Mouse (Mus musculus): ENCODE measurements at regions not wholly inside any gene's neighbourhood (a gene's known extent, or its start where the extent isn't known, plus 50 kb on each side); places are given as distances from the start of the nearest gene placed in this dataset.

GRCm38 (mm10) chr5:62997464-62997863, 183.8 kb downstream of the Dthd1 start:
- no peak for DNase-seq (ENCODE audit: low spot score)

- DNase-seq (ENCODE audit: low spot score), result no peak
These were observed 220.8 kb downstream of the Dthd1 start for GRCm38 (mm10) chr5:63034446-63034845.

- DNase-seq (ENCODE audit: low spot score), result peak; percentile 26
These were observed 232.1 kb downstream of the Dthd1 start for GRCm38 (mm10) chr5:63045751-63046150.

DNA sequence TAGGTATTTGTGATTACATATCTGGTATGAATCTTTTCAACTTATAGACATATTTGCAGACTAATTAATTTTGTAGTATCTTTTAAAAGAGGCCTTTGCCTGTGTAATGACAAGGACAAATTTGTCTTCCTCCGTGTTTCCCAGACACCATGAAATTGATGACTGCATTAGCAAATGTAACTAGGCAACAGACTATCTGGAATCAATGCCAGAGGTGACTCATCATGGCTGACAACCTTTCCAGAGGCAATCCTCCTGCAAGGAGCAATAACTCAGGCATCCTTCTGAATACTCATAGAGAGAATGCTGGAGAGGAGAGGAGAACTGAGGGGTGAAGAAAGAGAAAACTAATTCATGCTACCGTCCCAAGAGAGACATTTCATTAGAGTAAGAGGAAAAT, 249.7 kb downstream of the Dthd1 start:
- DNase-seq (ENCODE audit: low spot score), result no peak

GRCm38 (mm10) chr5:63066872-63067271, 253.2 kb downstream of the Dthd1 start:
- DNase-seq (ENCODE audit: low spot score), result no peak

DNA sequence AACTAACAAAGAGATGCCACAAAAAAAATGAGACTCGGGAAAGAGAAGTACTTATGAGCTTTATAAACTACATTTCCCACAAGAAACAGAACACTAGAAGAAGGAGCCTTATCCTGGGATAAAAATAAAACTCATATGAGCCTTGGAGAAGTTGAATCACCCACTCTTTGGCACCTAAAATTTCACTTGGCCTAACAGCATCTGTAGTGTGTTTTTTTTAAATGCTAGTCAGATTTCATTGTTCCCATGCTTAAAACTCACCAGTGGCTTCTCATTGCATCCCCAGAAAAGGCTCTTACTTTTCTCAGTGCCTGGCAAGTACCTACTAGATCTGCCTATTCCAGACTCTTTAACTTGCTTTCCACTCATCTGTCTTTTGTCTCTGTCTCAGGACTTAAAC, 284.5 kb downstream of the Dthd1 start:
- no peak for DNase-seq (ENCODE audit: low spot score)

DNA sequence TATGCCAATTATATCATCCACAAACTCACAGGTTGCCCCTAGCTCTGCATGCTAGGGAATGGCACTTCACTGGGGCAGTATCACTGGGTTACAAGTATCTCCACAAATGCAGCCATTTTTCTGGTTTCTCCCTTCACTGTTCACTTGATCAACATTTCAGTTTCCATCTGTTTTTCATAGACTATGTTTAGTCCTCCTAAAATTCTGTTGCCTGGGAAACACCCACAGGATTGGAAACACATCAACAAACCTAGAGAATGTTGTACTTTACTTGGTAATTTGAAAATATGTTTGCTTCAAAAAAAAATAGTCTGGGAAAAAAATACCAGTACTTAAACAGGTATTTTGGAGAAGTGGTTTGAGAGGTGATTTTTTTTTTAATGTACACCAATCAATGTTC, 318.9 kb downstream of the Dthd1 start:
- no peak for DNase-seq (ENCODE audit: low spot score)

DNA sequence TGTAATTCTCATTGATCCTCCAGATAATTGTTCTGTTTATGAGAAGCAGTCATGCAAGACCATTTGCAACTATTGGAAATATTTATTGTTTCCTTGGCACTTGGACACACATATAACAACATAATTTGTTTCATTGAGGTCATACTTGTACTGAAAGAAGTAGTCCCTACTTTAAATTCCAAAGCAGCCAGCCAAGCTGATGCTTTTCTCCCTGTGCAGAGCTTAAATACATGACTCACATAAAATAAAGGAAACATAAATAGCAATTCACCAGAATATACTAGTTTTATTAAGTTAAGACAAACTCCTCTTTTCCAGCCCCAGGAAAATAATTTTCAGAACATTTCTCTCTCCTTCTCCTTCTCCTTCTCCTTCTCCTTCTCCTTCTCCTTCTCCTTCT, 324.3 kb downstream of the Dthd1 start:
- DNase-seq (ENCODE audit: low spot score), result no peak

- no peak for DNase-seq (ENCODE audit: low spot score)
These were observed 356.1 kb downstream of the Dthd1 start for GRCm38 (mm10) chr5:63169687-63170086.

DNA sequence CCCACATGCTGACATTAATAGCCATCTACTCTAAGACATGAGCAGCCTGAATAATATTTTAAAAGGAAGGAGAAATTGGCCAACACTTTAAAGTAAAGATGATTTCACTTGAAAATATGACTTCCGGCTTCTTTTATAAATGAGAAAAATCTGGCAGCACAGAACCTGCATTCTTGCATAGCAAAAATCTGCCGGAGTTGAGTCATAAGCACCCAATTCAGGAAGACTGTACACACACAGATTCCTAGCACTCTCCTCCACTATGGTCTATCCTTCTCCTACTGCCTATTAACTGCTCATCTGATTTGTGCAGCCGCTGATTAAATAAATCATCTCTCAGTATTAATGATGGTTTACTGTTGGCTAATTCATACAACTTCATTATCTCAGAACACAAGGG, 356.9 kb downstream of the Dthd1 start:
- no peak for DNase-seq (ENCODE audit: low spot score)

DNA sequence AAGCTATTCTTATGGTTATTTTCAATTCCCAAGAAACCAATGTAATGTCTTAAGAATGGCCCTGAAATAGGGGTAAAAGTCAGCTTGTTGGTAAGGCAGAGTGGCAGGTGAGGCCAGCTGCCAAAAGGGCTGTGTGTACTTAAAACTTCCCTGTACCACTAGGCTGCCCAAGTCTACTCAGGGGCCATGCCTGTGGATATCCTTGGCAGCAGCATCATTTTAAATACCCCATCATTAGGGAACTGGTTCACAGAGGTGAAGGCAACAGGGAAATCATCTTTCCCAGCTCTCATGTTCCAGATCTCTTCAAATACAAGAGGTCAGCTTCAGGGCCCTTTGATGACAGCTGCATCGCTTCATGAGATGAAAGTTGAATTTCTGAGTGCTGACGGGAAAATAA, 399.8 kb downstream of the Dthd1 start:
- DNase-seq (ENCODE audit: low spot score), result peak; percentile 2

DNA sequence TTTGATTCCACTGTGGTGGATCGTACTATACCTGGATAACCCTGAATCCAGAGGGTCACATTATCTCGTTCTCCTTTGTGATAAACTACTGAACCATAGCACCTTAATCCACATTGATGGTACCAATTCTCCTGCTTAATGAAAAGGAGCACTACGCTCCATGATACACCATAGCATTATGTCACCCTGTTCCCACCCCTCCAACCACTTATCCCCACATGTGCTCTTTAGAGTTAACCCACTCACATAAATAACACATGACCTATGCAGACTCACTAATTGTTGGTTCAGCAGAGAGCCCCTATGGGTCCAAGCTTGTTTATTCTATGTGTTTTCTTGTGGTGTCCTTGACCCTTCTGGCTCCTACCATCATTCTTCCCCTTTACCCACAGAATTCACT, 405.8 kb downstream of the Dthd1 start:
- DNase-seq (ENCODE audit: low spot score), result no peak

DNA sequence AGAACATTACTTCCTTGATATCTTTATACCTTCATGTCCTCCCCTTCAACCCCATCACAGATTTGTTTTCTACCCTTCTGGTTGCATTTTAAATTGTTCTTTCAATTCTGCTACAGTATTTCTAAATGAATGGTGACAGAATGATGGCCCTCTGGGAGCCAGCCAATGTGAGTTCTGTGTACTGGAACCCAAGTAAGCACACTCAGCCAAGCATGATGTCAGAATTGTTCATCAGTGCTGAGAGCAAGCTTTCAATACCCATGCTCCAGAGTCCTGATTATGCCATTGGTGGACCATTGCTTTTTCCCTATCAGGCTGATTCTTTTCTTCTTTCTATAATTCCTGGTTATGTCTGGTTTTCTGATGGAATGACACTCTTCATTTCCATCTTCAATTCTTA, 386.3 kb upstream of the Nwd2 start:
- no peak for DNase-seq (ENCODE audit: low spot score)

All from embryo, embryonic 10.5 days (tissue).